Mouse (Mus musculus) ES-Bruce4 (cell line): ENCODE measurements around the gene Kcnk4.
A peak's percentile ranks its signal among the peaks of the same experiment; 100 is the strongest.

Experiments used
- CTCF ChIP-seq: IDR thresholded peaks from one replicate; pipeline ENCODE4 v1.8.1; 2011; ENCODE audit warnings: low read depth, low read length
- EP300 ChIP-seq: IDR thresholded peaks from 2 replicates; pipeline ENCODE4 v1.6.1; 2011; ENCODE audit warnings: low read depth, low read length; ENCODE audit not compliant: insufficient read depth
- POLR2A ChIP-seq: IDR thresholded peaks from one replicate; pipeline ENCODE4 v1.8.1; 2011; ENCODE audit warnings: low read length; ENCODE audit not compliant: insufficient read depth

DNA sequence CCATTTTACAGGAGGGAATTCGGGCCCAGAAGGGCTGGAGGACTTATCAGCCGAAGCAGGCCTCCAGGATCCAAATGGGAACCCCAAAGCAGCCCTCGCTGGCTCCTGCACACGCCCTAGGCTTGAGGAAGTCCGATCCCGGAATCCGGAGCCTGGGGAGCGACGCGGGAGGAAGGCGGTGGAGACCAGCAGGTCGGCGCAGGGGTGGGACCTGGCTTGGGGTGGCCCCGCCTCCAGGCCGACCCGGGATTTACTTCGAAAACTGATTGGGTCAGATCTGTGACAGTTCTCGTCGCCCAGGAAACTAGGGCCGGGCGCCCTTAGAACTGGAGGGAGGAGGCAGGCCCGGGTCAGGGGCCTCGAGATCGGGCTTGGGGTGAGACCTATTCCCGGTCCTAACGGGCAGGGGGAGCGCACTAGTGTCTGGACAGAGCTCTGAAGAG is 8.0 kb upstream of the Kcnk4 start, which contains the start of gene Gpr137:
- TF ChIP-seq POLR2A, result peak; percentile 66
- no peak for TF ChIP-seq CTCF
- TF ChIP-seq EP300, result no peak
